Mouse (Mus musculus): ENCODE measurements around the gene Aloxe3.
"Not testable (repeated sequence)": the region's sequence is repeated elsewhere in the genome, so short reads cannot be mapped to it uniquely, and the experiment has no call there.

The Aloxe3 gene

GRCm38 (mm10) chr11:69125852-69125918 lies at the start of gene Aloxe3:
Gene Aloxe3, plus strand, starts transcription at chr11:69125896.
- DNase-seq, result no peak

- DNase-seq, result no peak
These were observed 49.1 kb upstream of the Aloxe3 start for GRCm38 (mm10) chr11:69076572-69076971.

GRCm38 (mm10) chr11:69077316-69077715 lies 48.4 kb upstream of the Aloxe3 start:
- DNase-seq, result no peak

- no peak for DNase-seq
These were observed 47.7 kb upstream of the Aloxe3 start for GRCm38 (mm10) chr11:69078041-69078440.

GRCm38 (mm10) chr11:69078805-69079438 lies 46.8 kb upstream of the Aloxe3 start:
- no peak for DNase-seq

GRCm38 (mm10) chr11:69080102-69080854 lies 45.4 kb upstream of the Aloxe3 start:
- DNase-seq, result no peak

GRCm38 (mm10) chr11:69080855-69081222 lies 44.9 kb upstream of the Aloxe3 start:
- DNase-seq, result no peak

GRCm38 (mm10) chr11:69081613-69082012 lies 44.1 kb upstream of the Aloxe3 start:
- no peak for DNase-seq

GRCm38 (mm10) chr11:69085608-69086007 lies 40.1 kb upstream of the Aloxe3 start:
- no peak for DNase-seq

- DNase-seq, result no peak
These were observed 39.3 kb upstream of the Aloxe3 start for GRCm38 (mm10) chr11:69086390-69086789.

- no peak for DNase-seq
These were observed 38.6 kb upstream of the Aloxe3 start for GRCm38 (mm10) chr11:69087082-69087481.

- DNase-seq, result no peak
These were observed 38.1 kb upstream of the Aloxe3 start for GRCm38 (mm10) chr11:69087597-69087996.

GRCm38 (mm10) chr11:69088103-69088855 lies 37.4 kb upstream of the Aloxe3 start, which contains the start of gene Vamp2:
Gene Vamp2, plus strand, starts transcription at chr11:69088490.
- peak; percentile 88 to 92 for DNase-seq

GRCm38 (mm10) chr11:69088856-69089615 lies 36.7 kb upstream of the Aloxe3 start:
- peak; percentile 23 to 46 for DNase-seq

- DNase-seq, result no peak
These were observed 35.9 kb upstream of the Aloxe3 start for GRCm38 (mm10) chr11:69089616-69090290.

- DNase-seq, result no peak
These were observed 35.3 kb upstream of the Aloxe3 start for GRCm38 (mm10) chr11:69090367-69090766.

- no peak for DNase-seq
These were observed 33.9 kb upstream of the Aloxe3 start for GRCm38 (mm10) chr11:69091566-69092385.

GRCm38 (mm10) chr11:69092386-69092751 lies 33.3 kb upstream of the Aloxe3 start:
- DNase-seq, result peak; percentile 83 to 89

GRCm38 (mm10) chr11:69092871-69093270 lies 32.8 kb upstream of the Aloxe3 start:
- DNase-seq, result no peak

GRCm38 (mm10) chr11:69093856-69094255 lies 31.8 kb upstream of the Aloxe3 start:
- not testable (repeated sequence) for DNase-seq

- DNase-seq, result peak; percentile 97 to 99
These were observed 30.8 kb upstream of the Aloxe3 start, which contains the start of gene Per1 for GRCm38 (mm10) chr11:69094697-69095429. Gene Per1, plus strand, starts transcription at chr11:69095217.
